Mouse (Mus musculus) embryonic stem cell, embryonic (primary cell): Measurements from ENCODE around the gene Izumo1.

Experiments
- CTCF ChIA-PET, 4 experiments: fragments of 300-600 bp in 2 of 4; fragments of 350-600 bp in 2 of 4; sonication (Branson Sonifier 250); formaldehyde crosslinking; loops; one replicate each; lab custom pipeline; 2022; ENCODE audit warnings: inconsistent platforms in 2 of 4; lab: Charles Lee
- POLR2A ChIA-PET, 4 experiments: fragments of 300-600 bp in 2 of 4; fragments of 350-600 bp in 2 of 4; sonication (Branson Sonifier 250); formaldehyde crosslinking; loops; one replicate each; lab custom pipeline; 2022; ENCODE audit warnings: antibody characterized with exemption in 4 of 4, inconsistent platforms in 1 of 4; lab: Charles Lee

Izumo1 gene

GRCm38 (mm10) chr7:45621443-45621842 is at the start of gene Izumo1:
Gene Izumo1 (plus strand): TSS chr7:45621811.
- POLR2A ChIA-PET, result interaction anchor here in 3 of 4 experiments (0.7 to 1.6 kb wide), 5 partner anchors 12 to 232 kb away, joined by 3 to 4 read pairs (median 4); no protein-coding TSS in a partner anchor
- CTCF ChIA-PET, result interaction anchor here in 1 of 4 experiments (0.6 to 1.3 kb wide), 2 partner anchors 62 to 63 kb away, joined by 3 to 4 read pairs; partner anchors contain the start of gene Ntn5

DNA sequence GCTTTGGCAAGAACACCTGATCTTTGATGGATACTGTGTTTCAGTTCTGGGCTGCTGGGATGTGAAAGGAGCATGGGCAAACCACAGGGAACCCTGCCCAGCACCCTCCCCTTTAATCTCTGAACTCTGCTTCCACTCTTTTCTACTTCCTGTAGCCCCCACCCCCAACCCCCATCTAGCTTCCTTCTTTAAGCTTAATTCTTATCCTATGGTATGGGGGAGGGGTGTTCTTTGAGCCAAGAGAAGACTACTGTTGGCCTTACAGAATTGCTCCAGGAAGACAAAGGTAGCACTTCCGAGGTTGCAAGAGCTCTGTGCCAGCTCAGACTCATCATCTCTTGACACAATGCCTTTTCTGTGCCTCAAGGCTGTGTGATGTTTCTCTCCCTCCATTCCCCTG is 49.6 kb upstream of the Izumo1 start:
- POLR2A ChIA-PET, result interaction anchor here (0.5 to 46.0 kb wide), 29 partner anchors 10 to 257 kb away, joined by 3 to 1068 read pairs (median 4); partner anchors contain the start of genes Plekha4 (in 3 of the 4), Ppp1r15a (in 3 of the 4), Hsd17b14 (in 2 of the 4) and Tulp2 (in 2 of the 4)
- CTCF ChIA-PET, result interaction anchor here in 3 of 4 experiments (0.5 to 1.4 kb wide), 5 partner anchors 11 to 329 kb away, joined by 3 to 5 read pairs (median 3); no protein-coding TSS in a partner anchor

DNA sequence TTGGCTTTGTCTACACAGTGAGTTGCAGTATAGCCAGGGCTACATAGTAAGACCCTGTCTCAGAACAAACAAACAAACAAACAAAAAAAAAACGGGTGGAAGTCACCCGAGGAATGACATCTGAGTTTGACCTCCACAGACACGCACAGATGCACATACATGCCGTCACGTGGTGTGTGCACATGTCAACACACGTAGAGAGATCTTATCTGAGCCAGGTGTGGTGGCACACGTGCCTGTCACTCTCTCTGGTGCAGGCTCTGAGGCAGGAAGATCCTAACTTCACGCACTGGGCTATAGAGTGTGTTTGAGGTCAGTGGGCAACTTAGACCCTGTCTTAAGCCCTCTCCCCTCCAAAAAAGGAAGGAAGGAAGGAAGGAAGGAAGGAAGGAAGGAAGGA is 47.7 kb upstream of the Izumo1 start:
- ChIA-PET POLR2A (interaction anchor here in 3 of 4 experiments (0.6 to 46.0 kb wide), 23 partner anchors 2 to 751 kb away, joined by 3 to 1068 read pairs (median 10); partner anchors contain the start of genes Ftl1 (in 2 of the 3), Hsd17b14 (in 2 of the 3), Plekha4 (in 2 of the 3) and Ppp1r15a (in 2 of the 3)), CTCF (interaction anchor here in 2 of 4 experiments (0.7 to 3.1 kb wide), 8 partner anchors 8 to 350 kb away, joined by 3 to 9 read pairs (median 4); no protein-coding TSS in a partner anchor)

DNA sequence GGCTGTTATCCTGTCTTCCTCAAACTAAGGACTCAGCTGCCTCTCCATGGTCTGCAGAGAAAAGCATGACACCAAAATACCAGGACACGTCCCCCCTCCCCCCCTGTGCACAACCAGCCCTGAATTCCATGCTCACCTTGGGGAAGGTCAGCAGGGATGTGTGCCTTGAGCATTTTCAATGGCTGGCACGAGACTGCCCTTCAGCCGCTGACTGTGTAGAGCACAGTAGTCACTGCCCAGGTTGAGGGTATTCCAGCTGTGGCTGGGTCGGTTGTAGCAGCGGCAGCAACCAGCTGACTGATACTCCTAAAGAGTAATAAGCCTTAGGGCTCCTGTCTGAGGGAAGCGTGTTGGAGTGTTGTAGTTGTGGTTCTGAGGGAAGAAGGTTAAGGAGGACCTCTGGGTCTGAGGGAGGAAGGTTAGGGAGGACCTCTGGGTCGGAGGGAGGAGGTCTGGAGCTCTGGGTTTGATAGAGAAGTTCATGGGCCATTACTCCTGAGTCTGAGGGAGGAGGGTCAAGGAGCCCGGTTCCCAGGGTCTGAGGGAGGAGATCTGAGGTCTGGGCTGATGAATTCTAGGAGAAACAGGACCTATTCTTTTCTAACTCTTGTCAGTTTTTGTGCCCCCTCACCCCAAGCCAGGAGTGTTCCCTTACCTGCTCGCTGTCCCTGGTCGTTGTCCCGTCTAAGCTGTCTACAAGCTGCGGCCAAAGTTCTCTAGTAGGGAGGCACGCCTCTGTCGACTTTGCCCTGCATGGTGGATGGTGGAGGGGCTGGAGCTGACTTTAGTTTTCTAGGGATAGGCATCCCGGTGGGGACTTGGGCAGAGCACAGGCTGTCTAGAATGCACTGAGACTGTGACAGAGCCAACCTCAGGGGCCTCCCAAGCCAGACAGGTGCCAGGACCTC is 46.9 kb upstream of the Izumo1 start:
- ChIA-PET POLR2A (interaction anchor here (0.5 to 46.0 kb wide), 24 partner anchors 3 to 426 kb away, joined by 3 to 1068 read pairs (median 6); partner anchors contain the start of genes Plekha4 (in 3 of the 4), Ppp1r15a (in 3 of the 4), Ftl1 (in 2 of the 4) and Hsd17b14 (in 2 of the 4)), CTCF (interaction anchor here in 2 of 4 experiments (0.7 to 3.1 kb wide), 8 partner anchors 9 to 108 kb away, joined by 3 to 9 read pairs (median 4); no protein-coding TSS in a partner anchor)

- ChIA-PET CTCF (interaction anchor here in 3 of 4 experiments (0.6 to 2.6 kb wide), 19 partner anchors 10 to 423 kb away, joined by 3 to 8 read pairs (median 3); partner anchors contain the start of gene Nucb1 (in 1 of the 3)), POLR2A (interaction anchor here in 3 of 4 experiments (0.6 to 46.0 kb wide), 30 partner anchors 11 to 467 kb away, joined by 3 to 1068 read pairs (median 4); partner anchors contain the start of genes Ftl1 (in 2 of the 3), Plekha4 (in 2 of the 3), Ppp1r15a (in 2 of the 3) and Bcat2 (in 1 of the 3))
Observed at GRCm38 (mm10) chr7:45585923-45586322, 35.7 kb upstream of the Izumo1 start.

GRCm38 (mm10) chr7:45587631-45588592 is 33.7 kb upstream of the Izumo1 start:
- CTCF ChIA-PET, result interaction anchor here (0.5 to 2.5 kb wide), 28 partner anchors 10 to 1050 kb away, joined by 3 to 35 read pairs (median 8); partner anchors contain the start of genes Kcna7 (in 2 of the 4) and Hsd17b14 (in 1 of the 4)
- POLR2A ChIA-PET, result interaction anchor here (0.6 to 46.0 kb wide), 32 partner anchors 11 to 227 kb away, joined by 3 to 1068 read pairs (median 4); partner anchors contain the start of genes Bcat2 (in 2 of the 4), Plekha4 (in 2 of the 4), Ppp1r15a (in 2 of the 4) and Ftl1 (in 1 of the 4)

GRCm38 (mm10) chr7:45589173-45589572 is 32.4 kb upstream of the Izumo1 start:
- CTCF ChIA-PET, result interaction anchor here (0.6 to 2.9 kb wide), 80 partner anchors 8 to 357 kb away, joined by 3 to 35 read pairs (median 5); partner anchors contain the start of genes Kcna7 (in 2 of the 4), Bcat2 (in 1 of the 4), Gys1 (in 1 of the 4) and Hrc (in 1 of the 4)
- POLR2A ChIA-PET, result interaction anchor here (0.5 to 46.0 kb wide), 73 partner anchors 8 to 358 kb away, joined by 3 to 1068 read pairs (median 4); partner anchors contain the start of genes Ftl1 (in 3 of the 4), Bcat2 (in 2 of the 4), Hsd17b14 (in 2 of the 4) and Kcna7 (in 2 of the 4)

GRCm38 (mm10) chr7:45589898-45590297 is 31.7 kb upstream of the Izumo1 start:
- CTCF ChIA-PET, result interaction anchor here (0.6 to 2.9 kb wide), 51 partner anchors 9 to 255 kb away, joined by 3 to 35 read pairs (median 7); partner anchors contain the start of genes Bcat2 (in 1 of the 4), Gys1 (in 1 of the 4), Hrc (in 1 of the 4) and Hsd17b14 (in 1 of the 4)

GRCm38 (mm10) chr7:45590874-45591273 is 30.7 kb upstream of the Izumo1 start:
- POLR2A ChIA-PET, result interaction anchor here (0.6 to 46.0 kb wide), 22 partner anchors 8 to 143 kb away, joined by 3 to 1068 read pairs (median 4); partner anchors contain the start of genes Bax (in 1 of the 4), Ftl1 (in 1 of the 4), Hsd17b14 (in 1 of the 4) and Plekha4 (in 1 of the 4)
- CTCF ChIA-PET, result interaction anchor here (0.6 to 2.9 kb wide), 33 partner anchors 8 to 807 kb away, joined by 3 to 25 read pairs (median 3); partner anchors contain the start of genes Ntn5 (in 2 of the 4) and Kcna7 (in 1 of the 4)

More at GRCm38 (mm10) chr7:45589898-45590297, 31.7 kb upstream of the Izumo1 start:
- POLR2A ChIA-PET, result interaction anchor here (0.6 to 46.0 kb wide), 40 partner anchors 9 to 284 kb away, joined by 3 to 1068 read pairs (median 6); partner anchors contain the start of genes Bcat2 (in 2 of the 4), Ftl1 (in 2 of the 4), Nucb1 (in 2 of the 4) and Plekha4 (in 2 of the 4)

DNA sequence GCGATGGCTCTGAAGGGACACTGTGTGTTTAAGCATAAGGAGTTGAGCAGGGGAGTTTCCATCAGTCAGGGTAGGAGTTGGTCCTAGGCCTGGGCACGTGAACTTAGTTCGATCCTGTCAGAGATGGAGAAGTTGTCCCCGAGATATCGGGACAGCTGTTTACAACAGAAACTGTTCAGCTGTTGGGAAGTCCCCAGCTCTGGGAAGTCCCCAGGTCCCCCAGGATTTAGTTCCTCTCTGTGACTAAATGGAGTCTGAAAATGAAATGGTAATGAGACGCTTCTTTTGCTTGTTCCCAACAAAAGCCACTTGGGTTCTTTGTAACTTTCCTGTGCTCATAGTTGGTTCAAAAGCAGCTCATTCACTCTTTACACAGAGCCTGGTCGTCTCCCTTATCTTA is 29.7 kb upstream of the Izumo1 start:
- ChIA-PET CTCF (interaction anchor here in 2 of 4 experiments (0.6 to 3.1 kb wide), 18 partner anchors 15 to 442 kb away, joined by 3 to 13 read pairs (median 4); partner anchors contain the start of genes Ntn5 (in 2 of the 2) and Nomo1 (in 1 of the 2)), POLR2A (interaction anchor here in 3 of 4 experiments (0.6 to 46.0 kb wide), 14 partner anchors 9 to 136 kb away, joined by 3 to 1068 read pairs (median 4); partner anchors contain the start of genes Bax (in 1 of the 3), Hsd17b14 (in 1 of the 3), Plekha4 (in 1 of the 3) and Ppp1r15a (in 1 of the 3))

GRCm38 (mm10) chr7:45593118-45593815 is 28.3 kb upstream of the Izumo1 start:
- POLR2A ChIA-PET, result interaction anchor here (0.7 to 46.0 kb wide), 44 partner anchors 8 to 468 kb away, joined by 3 to 1068 read pairs (median 3); partner anchors contain the start of genes Bax (in 2 of the 4), Ftl1 (in 2 of the 4), Fut1 (in 1 of the 4) and Hsd17b14 (in 1 of the 4)
- CTCF ChIA-PET, result interaction anchor here (0.5 to 3.1 kb wide), 60 partner anchors 8 to 1531 kb away, joined by 3 to 13 read pairs (median 4); partner anchors contain the start of genes Gys1 (in 2 of the 4), Bax (in 1 of the 4), Fut1 (in 1 of the 4) and Kcna7 (in 1 of the 4)

DNA sequence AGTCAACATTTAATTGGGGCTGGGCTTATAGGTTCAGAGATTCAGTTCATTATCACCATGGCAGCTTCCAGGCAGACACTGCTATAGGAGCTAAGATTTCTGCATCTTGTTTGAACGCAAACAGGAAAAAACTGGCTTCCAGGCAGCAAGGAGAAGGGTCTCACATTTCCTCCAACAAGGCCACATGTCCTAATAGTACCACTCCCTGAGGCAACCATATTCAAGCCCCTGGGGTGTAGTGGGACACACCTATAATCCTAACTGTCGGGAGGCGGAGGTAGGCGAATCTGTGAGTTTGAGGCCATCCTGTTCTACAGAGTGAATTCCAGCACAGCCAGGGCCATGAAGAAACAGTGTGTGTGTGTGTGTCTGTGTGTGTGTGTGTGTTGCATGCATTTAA is 26.4 kb upstream of the Izumo1 start:
- POLR2A ChIA-PET, result interaction anchor here in 3 of 4 experiments (0.5 to 46.0 kb wide), 61 partner anchors 10 to 289 kb away, joined by 3 to 1068 read pairs (median 4); partner anchors contain the start of genes Fut1 (in 3 of the 3), Plekha4 (in 2 of the 3), Ppp1r15a (in 2 of the 3) and Sphk2 (in 2 of the 3)
- CTCF ChIA-PET, result interaction anchor here (0.7 to 2.2 kb wide), 17 partner anchors 14 to 298 kb away, joined by 3 to 8 read pairs (median 3); partner anchors contain the start of genes Gys1 (in 2 of the 4), Fut1 (in 1 of the 4) and Ntn5 (in 1 of the 4)

DNA sequence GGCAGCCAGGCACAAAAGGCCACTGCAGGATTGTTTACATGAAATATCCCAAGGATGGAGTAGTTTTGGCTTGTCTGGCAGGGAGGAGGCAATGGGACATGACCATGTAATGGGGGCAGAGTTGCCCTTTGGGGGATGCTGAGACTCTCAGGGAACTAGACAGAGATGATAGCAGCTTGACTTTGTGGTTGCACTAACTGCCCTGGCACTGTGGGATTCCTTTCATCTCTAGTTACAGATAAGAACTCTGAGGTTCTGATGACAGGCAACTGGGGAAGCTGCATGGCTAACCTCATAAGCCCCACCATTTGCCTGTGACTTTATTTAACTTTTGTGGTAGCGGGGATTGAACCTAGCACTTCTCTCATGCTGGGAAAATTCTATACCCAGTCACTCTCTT is 25.5 kb upstream of the Izumo1 start:
- ChIA-PET POLR2A (interaction anchor here (0.6 to 46.0 kb wide), 41 partner anchors 9 to 159 kb away, joined by 3 to 1068 read pairs (median 4); partner anchors contain the start of genes Ftl1 (in 2 of the 4), Plekha4 (in 2 of the 4), Ppp1r15a (in 2 of the 4) and Bax (in 1 of the 4)), CTCF (interaction anchor here (0.5 to 2.2 kb wide), 17 partner anchors 13 to 529 kb away, joined by 3 to 12 read pairs (median 3); partner anchors contain the start of genes Gys1 (in 1 of the 4) and Hsd17b14 (in 1 of the 4))

GRCm38 (mm10) chr7:45597013-45597412 is 24.6 kb upstream of the Izumo1 start:
- CTCF ChIA-PET, result interaction anchor here in 2 of 4 experiments (0.6 to 0.7 kb wide), 2 partner anchors 57 to 530 kb away, joined by 3 to 4 read pairs; no protein-coding TSS in a partner anchor

More at GRCm38 (mm10) chr7:45597013-45597412, 24.6 kb upstream of the Izumo1 start:
- POLR2A ChIA-PET, result interaction anchor here in 3 of 4 experiments (0.8 to 46.0 kb wide), 5 partner anchors 12 to 135 kb away, joined by 4 to 1068 read pairs (median 7); partner anchors contain the start of gene Hsd17b14 (in 1 of the 3)
